Mouse (Mus musculus) ES-CJ7 (cell line): Measurements from ENCODE around the gene Gm5134.

ENCODE experiments used
- DNase-seq: peaks from one replicate; pipeline ENCODE4 v3.0.0; 2011; ENCODE audit warnings: low read depth, low spot score

Gene Gm5134

GRCm38 (mm10) chr10:75939481-75940234 lies 14.7 kb upstream of the Gm5134 start:
- DNase-seq = peak; percentile 84

DNA sequence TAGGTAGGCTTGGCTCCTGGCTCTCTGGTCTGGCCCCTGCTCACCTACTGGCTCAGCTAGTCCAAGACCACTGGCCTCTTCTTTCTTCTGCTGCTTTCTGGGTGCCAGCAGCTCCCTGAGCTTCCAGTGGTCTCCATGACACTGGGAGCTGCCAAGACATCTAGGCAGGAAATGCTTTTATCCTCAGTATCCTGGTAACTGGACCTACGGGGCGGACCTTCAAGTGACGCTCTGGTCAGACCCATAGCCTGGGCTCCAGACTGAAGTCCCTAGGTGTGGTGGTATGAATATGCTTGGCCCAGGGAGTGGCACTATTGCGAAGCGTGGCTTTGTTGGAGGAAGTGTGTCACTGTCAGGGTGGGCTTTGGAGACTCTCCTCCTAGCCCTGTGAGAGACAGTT lies 13.8 kb upstream of the Gm5134 start, which contains the start of gene Gm867:
Gene Gm867, minus strand, starts transcription at position 153 of the 400 bp plus-strand sequence.
- DNase-seq = peak; percentile 45

DNA sequence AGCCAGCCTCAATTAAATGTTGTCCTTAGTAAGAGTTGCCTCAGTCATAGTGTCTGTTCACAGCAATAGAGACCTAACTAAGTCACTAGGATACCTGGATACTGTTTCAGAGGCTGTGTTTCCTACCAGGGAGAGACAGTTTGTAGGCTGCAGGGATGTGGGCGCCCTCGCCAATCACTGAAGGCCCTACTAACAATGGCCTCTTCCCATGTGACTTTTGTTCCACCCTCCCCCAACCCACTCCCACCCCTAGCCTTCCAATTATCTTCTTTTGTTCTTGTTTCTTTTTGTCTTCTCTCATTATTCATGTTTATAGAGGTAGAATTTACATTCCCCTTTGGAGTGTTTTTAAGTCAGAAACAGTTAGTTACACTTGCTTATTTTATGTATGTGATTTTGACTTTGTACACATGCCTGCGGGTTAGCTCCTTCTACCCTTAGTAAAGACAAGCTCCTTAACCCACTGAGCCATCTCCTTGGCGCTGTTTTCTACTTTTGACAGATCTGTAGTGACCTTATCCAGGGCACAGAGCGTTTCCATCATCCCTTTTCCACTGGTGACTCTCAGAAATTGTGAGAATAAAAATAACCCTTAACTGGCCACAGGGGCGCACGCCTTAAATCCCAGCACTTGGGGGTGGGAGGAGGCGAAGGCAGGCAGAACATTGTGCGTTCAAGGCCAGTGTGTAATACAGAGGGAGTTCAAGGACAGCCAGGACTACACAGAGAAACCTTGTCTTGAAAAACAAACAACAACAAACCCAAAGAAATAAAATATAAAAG lies 13.1 kb upstream of the Gm5134 start:
- peak; percentile 70 for DNase-seq

DNA sequence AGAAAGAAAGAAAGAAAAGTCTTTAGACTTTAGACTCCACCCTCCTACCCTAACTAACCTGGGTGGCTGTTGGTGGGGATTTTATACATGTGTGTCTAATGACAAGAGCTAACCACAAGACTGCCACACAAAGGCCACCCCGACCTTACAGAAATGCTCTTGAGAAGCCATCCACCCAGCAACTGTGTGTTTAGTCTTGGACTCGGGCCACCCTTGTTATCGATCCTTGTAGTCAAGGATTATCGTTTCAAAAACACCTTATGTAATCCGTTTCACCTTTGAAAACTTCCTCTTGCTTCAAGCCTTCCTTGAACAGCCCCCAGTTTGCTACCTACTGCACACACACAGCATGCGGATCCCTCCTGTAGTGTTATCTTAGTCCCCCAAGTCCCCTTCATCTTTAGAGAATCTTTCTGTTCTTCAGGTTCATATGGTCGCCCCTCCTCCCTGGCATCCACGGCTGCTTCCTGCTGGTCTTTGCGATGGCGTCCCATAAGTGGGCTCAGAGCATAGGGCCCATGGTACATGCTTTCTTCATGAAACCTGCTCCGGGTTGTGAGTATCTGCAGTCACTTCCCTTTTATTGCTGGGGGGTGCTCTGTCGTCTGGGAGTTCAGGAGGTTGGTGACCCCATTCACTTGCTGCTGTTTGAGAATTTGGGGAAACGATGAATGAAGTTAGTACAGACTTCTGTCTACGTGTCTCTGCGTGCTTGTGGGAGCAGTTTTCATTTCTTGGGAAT lies 11.4 kb upstream of the Gm5134 start, which contains the start of gene Vpreb3:
Gene Vpreb3, plus strand, starts transcription at position 322 of the 742 bp plus-strand sequence.
- DNase-seq = no peak

GRCm38 (mm10) chr10:75944066-75944772 lies 10.1 kb upstream of the Gm5134 start:
- no peak for DNase-seq

DNA sequence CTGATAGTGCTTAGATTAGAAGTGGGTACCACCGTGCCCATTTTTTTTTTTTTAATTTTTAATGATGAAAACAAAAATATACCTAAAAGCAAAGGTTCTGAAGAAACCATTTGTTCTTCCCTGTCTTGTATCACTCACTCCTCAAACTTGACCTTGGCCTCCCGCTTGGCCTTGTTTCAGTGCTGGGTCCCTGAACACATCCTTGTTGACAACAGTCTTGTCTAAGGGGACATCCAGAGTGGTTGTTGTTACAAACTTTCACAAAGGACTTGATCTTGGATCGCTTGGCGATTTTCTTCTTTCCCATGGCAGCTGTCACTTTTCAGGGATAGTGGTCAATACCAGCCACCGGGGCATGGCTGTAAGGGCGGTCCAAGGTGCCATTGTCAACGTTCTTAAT lies 9.1 kb upstream of the Gm5134 start:
- DNase-seq = no peak

DNA sequence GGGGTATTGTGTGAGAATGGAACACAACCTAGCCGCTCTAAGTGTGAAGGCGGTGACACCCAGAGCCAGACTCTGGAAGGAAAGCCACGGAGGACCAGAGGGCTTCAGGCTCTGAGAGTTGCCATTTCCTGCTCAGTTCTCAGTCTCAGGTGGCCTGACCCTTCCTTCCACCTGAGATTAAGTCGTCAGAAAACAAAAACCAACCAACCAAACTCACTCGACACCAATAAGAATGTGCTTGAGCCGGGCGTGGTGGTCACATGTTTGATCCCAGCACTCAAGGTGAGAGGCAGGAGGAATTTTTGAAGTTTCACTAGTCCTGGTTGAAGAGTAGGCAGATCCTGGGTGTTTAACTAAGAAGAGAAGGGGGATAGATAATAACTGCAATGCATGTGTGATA lies 8.4 kb upstream of the Gm5134 start:
- DNase-seq = no peak

DNA sequence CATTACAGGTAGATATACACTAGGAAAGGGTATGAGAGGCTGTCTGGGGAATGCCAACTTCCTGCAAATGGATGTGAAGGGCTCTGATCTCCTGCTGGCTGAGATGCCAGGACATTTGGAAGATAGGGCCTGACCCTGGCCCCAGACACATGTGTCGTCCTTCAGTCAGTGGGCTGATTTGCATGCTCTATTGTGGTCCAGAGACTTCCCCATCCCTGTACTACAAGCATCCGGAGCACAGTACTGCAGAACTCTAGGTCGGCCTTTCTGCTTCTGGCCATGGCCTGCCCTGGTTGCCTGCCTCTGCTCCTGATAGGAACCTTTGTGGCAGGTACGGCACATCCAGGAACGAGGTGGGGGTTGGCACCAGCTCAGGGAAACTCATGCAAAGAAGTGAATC lies 6.2 kb upstream of the Gm5134 start:
- DNase-seq = no peak

DNA sequence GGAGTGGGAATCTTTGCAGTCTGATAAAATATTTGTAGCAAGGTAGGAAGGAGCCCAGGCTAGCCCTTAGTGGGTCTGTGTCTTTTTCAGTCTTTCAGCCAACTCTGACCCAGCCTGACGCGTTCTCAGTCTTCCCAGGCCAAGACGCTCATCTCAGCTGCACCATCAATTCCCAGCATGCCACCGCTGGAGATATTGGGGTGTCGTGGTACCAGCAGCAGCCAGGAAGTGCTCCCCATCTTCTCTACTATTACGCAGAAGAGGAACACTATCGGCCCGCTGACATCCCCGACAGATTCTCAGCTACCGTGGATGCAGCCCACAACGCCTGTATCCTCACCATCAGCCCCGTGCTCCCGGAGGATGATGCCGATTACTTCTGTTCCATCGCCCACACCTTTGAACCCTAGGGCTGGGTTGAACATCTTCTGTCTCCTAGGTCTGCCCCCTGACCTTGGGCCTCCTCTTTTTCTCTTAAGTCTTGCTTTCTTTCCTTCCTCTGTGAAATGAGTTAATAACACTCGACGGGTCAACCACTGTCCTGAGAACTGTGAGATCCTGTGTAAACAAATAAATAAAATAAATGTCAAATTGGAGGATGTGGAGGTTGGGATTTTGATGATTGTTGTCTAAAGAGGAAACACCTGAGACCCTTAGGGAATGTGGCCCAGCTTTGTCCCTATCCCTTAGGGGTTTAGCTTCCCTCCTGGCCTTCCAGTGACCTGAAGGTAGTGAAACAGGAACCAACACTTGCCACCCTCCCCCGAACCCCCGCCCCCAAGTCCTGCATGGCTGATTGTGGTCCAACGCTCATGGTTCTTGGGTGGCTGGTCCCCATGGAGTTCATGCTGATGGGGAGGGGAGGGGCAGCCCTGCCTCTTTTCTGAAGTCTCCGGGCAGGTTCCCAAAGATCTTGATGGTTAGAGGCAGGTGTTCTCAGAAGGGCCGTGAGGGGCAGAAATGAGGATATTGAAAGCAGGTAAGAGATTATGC lies 5.0 kb upstream of the Gm5134 start:
- no peak for DNase-seq

DNA sequence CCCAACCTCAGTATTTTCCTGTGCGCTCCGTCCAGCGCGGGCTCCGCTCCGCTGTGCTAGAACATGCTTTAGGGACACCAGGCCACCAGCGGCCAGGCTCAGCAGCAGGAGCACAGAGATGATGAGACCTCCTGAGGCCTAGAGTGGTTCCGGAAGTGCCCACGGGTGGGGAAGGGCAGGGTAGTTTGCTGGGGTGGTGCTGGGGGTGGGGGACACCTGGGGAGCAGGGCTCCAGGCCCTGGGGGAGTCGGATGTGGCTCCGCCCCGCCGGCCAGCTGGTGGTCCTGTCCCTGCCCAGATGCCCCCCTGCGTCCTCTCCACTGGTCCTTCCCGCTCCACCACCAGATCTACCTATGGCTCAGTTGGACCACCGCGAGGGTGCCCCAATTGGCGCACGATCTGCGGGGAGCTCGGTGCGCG lies 3.5 kb upstream of the Gm5134 start:
- peak; percentile 65 for DNase-seq

DNA sequence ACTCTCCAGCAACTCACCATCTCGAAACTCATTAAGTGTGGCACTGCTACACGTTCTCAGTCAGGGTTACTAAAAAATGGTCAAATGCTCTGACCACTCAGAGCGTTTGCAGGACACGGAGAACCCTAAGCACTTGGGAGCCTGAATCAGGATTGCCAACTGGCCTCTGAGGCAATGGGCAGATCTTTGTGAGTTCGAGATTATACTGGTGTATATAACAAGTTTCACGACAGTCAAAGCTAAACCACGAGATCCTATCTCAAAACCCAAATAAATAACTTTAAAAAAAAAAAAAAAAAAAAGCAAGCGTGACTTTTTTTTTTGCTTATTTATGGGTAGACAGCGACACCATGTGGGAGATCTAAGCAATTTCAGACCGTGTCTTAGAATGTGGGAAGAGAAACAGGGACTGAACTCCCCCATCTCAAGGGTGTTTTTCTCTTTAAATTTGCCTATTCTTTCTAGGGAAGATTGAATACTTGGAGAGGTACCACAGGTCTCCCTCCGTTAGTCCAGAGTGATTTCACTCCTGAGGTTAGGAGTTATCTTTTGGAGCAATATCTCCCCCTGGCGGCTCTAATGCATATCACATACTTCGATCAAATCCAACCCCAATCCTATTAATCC lies 2.8 kb upstream of the Gm5134 start:
- peak; percentile 68 for DNase-seq

GRCm38 (mm10) chr10:75973846-75974245 lies 19.5 kb downstream of the Gm5134 start:
- no peak for DNase-seq

DNA sequence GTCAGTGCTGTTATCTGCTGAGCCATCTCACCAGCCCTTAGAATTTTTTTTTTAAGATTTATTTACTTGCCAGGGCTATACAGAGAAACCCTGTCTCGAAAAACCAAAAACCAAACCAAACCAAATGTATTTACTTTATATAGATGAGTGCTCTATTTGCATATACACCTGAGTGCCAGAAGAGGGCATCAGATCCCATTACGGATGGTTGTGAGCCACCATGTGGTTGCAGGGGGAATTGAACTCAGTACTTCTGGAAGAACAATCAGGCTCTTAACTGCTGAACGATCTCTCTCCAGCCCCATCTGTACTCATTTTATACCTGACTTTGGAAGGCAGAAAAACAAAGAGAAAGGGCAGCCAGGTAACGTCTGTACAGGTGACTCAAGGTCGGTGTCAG lies 20.9 kb downstream of the Gm5134 start:
- DNase-seq = peak; percentile 88

DNA sequence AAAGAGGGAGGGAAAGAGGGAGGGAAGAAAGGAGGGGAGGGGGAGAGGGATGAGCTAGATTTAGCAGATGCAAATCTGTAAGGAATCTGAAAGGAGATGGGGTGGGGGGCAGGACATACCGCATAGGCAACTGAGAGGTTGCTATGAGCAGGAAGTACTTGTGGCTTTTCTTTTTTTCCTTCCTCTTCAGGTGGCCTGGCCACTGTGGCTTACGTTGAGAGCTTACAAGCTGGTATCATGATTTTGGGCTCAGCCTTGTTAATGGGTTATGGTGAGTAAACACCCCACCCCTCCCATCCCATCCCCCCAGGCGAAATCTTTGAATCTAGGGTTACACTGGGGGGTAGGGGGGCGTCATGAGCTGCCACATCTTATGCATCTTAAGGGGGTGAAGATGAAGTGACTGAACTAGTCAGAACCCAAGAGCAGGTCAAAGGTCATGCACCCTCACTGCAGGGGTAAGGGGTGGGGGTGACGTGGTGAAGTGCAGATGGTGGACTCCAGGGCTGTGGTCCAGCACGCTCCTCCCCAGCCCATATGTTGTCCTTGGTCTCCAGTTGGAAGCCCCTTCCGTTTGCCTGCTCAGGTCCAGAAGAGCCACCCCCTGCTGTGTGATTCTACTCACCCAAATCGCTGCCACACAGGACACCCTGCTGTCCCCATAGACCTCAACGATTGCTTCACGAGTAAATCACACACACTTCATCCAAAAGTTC lies 24.0 kb downstream of the Gm5134 start:
- no peak for DNase-seq

DNA sequence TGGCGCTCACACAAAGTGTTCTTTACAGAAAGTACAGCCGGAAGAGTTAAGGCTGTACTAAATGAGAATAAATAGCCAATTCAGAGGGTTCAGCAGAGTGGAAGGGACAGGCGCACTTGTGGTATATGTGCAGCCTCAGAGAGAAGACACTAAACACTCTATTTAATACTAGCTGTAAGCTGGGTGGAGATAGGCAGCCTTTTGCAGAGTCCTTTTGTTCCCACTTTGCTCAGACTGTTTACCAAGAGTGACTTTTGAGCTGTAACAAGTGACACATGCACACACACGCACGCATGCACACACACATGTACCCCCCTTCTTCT lies 24.5 kb downstream of the Gm5134 start:
- DNase-seq = no peak

GRCm38 (mm10) chr10:75979432-75979831 lies 25.1 kb downstream of the Gm5134 start:
- no peak for DNase-seq

DNA sequence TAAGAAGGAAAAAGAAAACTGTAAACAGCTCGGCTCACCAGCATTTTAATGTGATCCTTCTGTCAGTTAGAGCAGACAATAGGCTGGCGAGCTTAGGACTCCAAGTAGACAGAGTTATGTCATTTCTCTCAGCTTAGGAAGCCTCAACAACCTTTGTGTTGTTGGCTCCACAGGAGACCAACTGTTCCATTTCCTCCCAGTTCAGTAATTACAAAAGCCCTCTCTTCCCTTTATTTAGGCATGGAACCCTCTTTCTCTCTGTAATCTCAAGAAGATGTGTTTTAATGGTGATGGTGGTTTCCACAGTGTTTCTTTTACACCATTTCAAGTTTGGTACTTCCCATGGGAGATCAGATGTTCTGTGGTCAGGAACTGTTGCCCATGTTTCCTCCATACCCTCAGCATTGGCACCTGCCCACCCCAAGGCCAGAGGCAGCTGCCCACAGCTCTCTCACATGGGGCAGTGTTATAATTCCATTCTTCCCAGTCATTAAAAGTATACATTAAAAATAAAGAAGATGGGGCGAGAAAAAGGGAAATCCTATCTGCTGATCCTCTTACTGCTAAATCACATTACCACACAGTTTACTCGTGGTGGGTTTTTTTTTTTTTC lies 36.2 kb downstream of the Gm5134 start:
- peak; percentile 46 for DNase-seq

GRCm38 (mm10) chr10:75993616-75994240 lies 39.4 kb downstream of the Gm5134 start:
- DNase-seq = peak; percentile 74
